Mouse (Mus musculus): ENCODE measurements around the gene P2ry2.

P2ry2 gene

GRCm38 (mm10) chr7:101027623-101028443 is 15.2 kb upstream of the P2ry2 start:
- DNase-seq (ENCODE audit: low read depth): peak; percentile 98

DNA sequence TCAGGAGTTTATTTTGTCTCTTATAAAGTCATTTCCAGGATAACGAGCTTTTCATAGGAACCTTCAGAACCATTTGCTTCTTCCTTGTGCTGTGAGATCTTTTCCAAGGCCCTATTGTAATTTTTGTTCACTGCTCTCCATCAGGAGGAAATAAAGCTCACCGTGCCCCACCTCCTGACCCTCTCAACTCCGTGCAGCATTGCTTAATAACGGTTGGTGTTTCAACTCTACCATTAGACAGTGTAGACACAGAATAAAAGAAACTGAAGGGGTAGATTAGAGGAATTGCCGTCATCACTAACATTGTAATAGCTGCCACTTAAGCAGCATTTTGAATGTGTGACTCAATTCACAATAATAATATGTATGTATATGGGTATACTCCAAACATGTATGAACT is 14.2 kb upstream of the P2ry2 start:
- peak; percentile 62 for DNase-seq (ENCODE audit: low read depth)

GRCm38 (mm10) chr7:101017492-101017891 is 4.8 kb upstream of the P2ry2 start:
- no peak for DNase-seq (ENCODE audit: low read depth)

DNA sequence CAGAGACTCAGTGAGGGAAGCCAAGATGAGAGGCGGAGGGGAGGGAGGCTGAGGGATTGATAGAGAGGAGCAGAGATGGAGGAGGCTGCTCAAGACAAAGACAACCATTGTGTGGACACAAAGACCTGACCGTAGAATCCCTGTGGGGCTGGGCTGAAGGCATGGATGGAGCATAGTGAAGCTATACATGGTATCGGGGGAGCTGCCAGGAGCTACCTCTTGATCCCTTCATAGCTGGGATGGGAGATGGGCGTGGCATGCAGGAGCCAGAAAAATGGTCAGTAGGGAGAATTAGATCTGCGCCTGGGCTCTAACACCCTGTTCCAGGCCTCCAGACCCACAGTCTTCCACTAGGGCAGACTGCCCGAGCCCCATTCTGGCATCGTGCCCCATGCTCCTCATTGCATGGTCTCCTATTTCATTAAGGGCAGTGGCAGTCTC is 4.4 kb upstream of the P2ry2 start:
- DNase-seq (ENCODE audit: low read depth): no peak

DNA sequence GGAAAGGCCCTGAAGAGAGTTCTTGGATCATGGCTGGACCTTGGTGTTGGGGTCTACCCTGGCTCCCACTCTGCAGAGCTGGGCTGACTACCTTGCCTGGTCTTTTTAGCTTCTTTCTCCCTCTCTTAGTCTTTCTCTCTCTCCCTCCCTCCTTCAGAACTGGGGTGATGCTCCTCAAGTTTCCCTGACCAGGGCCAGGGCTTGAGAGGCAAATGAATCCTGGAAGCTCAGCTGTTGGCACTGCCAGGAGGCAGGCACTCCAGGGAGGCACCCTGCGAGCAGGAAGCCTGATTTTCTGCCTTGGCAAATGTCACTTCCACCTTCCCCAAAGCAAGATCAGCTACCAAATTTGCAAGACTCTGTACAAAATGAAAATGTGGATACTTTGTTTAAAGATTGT is 2.3 kb upstream of the P2ry2 start:
- DNase-seq (ENCODE audit: low read depth): no peak

DNA sequence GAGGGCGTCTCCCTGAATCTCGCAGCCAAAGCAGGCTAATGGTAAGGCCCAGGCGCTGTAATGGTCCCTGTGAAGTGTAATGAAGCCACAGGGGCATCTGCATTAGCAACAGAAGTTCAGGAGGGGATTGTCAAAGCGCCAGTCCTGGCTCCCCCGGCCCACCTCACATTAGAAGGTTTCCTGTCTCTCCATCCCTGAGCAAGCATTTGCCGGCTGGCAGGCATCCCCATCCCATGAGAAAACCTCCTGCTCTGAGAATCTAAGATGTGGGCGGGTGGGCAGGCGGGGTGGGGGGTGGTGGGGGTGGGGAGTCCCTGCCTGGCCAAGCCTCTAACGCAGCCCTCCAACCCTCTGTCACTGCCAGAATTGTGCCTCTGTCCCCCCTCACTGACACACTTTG is 1.4 kb upstream of the P2ry2 start:
- DNase-seq (ENCODE audit: low read depth): no peak

DNA sequence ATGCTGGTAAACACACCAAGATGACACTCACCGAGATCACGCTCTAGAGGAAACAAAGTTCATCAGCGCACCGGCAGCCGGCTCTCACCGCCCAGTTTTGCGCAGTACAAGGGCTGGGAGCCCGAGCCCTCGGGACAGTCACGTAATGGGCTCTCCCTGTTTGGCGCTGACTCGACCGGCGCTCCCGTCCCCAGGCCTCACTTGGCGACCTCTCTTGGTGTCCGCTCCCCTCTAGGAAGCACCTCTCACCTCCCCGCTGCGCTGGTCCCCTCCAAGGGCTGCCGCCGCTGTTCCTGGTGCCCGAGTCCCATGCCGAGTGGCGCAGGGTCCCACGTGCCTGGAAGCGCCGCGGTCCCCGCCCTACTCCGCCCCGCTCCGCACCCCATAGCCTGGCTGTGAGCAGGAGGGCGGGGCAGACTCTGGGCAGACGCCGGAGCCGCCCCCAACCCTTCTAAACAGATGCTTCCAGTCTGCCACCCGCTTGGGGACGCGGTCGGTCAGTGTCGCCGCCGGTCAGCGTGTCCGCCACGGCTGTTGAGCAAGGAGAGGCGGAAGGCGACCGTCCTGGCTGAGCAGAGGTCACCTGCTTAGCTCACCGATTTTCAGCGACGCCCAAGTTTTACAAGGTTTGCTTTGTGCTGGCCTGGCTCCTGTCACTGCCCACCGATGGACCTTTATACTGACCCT is 842 bp downstream of the P2ry2 start:
- DNase-seq (ENCODE audit: low read depth): peak; percentile 82

DNA sequence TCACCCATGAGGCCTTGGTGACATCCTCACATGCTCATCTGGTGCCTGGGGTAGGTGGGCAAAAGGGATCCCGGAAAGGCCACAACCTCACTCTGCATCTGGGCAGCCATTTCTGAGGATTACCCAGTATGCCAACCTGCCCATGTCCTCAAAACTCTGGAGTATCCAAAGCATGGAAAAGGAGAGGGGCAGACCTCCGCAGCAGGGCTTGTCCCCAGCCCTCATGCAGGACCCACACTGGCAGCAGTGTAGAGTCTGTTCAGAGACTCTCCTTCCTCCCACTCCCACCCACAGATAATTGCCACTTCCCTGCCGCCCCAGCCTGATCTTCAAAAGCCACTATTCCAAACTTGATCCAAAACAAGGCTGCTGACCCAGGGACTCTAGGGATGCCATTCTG is 1.9 kb downstream of the P2ry2 start:
- no peak for DNase-seq (ENCODE audit: low read depth)

DNA sequence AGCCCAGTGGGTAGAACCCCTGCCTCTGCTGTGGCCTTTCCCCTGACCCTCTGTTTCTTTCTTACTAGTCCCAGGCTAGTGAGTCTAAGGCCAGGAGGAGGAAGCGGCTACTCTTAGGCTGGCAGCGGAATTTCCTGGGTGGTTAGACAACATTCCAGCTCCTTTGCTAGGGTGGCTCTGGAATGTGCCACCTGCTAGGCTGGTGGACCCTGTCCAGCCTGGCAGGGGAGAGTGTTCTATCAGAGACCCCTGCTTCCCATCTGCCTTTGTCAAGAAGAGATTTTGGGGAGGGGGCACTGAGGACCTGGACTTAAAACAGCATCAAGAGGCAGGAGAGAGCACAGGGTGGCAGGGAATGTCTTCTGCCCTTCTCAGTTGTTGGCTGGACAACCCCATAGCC is 6.5 kb downstream of the P2ry2 start:
- DNase-seq (ENCODE audit: low read depth): no peak

DNA sequence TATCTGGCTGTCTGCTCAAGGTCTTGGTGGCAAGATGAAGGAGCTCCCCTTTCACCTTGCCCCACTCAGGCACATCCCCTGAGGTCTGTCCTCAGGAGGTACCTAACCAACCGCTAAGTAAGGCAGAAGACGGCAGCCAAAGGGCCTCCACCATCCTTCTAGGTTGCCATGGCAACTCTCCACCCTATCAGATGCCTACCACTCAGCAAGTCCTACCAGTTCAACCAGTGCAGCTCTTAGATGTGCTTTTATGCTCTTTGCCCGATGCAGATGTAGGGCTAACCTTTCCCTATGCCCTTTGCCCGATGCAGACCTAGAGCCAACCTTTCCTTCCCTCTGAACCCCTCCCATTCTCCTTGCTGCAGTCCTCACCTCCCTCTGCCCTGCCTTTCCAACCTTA is 7.5 kb downstream of the P2ry2 start:
- DNase-seq (ENCODE audit: low read depth): no peak

DNA sequence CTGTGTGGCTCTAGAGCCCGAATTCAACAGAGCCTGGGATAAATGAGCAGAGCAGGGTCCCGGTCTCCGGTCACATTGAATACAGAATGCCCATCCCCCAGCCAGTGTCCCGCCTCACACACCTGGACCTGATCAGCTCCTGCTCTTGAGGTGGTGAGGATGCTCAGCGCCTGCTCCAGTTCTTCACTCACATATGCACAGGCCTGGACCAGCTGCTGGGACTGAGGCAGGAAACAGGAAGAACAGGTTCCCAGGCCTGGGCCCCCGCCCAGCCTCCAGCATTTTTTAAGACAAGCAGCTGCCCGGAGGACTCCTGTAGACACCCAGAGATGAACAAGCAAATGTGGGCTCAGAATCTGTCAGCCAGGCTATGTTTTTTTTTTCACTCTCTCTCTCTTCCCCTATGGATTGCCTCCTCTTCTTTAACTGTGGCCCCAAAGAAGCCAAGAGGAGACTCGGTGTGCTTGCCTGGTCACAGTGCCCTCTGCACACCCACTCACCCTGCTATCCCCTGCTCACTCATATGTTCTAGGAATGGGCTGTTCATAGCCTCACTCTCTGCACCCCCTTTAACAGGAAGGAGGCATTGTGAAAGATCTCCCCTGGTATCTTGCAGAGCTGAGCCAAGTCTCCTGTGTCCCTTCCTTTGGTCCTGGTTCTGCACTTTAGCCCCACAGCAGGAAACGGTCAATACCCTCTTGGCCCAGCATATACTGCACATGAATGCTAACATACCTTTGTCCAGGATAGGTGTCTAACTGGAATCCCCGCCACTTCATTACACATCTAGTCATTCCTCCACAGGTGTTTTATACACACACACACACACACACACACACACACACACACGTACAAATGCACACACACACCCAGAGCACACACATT is 9.0 kb downstream of the P2ry2 start:
- peak; percentile 52 for DNase-seq (ENCODE audit: low read depth)

GRCm38 (mm10) chr7:101002274-101002673 is 10.4 kb downstream of the P2ry2 start:
- no peak for DNase-seq (ENCODE audit: low read depth)

DNA sequence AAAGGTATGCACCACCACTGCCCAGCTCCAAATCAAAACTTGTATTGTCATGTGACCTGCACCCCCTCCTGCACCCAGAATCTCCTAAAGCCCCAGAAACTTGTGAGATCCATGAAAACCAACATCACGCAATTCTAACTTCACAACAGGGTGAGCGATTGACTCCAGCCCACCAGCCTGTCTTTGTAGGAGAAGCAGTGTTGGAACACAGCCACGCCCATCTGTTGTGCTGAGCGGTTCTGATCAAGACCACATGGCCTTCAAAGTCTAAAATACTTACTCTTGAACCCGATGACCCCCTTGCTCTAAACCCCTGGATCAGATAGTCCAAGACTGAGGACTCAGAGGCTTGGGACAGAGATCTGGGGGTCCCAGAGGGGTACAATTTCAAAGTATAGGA is 13.0 kb downstream of the P2ry2 start:
- no peak for DNase-seq (ENCODE audit: low read depth)

- DNase-seq (ENCODE audit: low read depth): no peak
These were observed 14.1 kb downstream of the P2ry2 start for GRCm38 (mm10) chr7:100998578-100998960.

DNA sequence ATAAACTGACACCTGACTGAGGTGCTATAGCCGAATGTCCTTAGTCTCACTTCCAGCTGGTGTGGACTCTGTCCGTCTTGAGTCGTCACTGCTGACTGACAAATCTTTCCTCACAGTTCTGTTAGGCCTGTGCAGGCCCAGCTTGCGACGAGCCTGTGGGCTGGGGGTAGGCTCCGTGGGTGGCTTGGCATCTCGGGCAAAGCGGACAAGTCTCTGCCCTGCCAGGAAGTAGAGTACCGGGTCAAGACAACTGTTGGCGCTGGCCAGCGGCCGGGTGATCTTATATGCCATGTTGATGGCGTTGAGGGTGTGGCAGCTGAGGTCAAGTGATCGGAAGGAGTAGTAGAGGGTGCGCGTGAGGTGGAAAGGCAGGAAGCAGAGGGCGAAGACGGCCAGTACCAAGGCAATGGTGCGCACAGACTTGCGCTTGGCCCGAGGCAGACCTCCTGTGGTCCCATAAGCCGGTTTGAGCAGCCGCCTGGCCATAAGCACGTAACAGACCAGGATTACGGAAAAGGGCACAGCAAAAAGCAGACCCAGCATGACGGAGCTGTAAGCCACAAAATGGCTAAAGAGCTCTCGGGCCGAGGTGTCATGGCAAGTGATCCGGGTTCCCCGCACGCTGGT is 14.6 kb downstream of the P2ry2 start:
- no peak for DNase-seq (ENCODE audit: low read depth)

- DNase-seq (ENCODE audit: low read depth): no peak
These were observed 15.5 kb downstream of the P2ry2 start for GRCm38 (mm10) chr7:100997215-100997614.

- DNase-seq (ENCODE audit: low read depth): no peak
These were observed 16.7 kb downstream of the P2ry2 start for GRCm38 (mm10) chr7:100995951-100996350.

DNA sequence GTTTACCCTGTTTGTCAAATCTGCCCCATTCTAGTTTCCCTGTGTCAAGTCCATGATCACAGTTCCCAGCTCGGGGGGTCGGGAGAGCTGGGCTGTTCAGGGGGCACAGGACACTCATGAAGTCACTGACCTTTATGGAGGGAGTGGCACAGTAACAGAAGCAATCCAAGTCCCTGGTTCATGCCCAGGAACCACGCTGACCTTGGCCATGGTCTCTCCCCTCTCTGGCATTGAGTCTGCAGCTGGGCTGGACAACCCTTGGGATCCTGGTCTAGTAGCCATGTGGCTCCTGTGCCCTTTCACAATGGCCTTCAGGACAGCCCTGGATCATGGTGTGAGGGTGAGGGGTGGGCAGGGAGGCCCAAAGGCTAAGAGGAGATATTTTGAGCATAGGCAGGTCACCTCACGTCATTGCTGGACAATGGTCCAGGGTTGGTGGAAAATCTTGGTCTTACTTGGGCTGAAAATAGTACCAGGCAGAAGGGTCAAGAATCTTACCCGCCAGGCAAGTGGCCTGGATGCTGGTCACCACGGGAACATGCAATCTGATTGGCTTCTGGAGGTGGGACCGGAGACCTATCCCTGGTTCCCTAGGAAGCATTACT is 17.3 kb downstream of the P2ry2 start:
- no peak for DNase-seq (ENCODE audit: low read depth)

GRCm38 (mm10) chr7:100993166-100993565 is 19.5 kb downstream of the P2ry2 start:
- DNase-seq (ENCODE audit: low read depth): no peak

- DNase-seq (ENCODE audit: low read depth): peak; percentile 88
These were observed 20.7 kb downstream of the P2ry2 start for GRCm38 (mm10) chr7:100991972-100992371.

DNA sequence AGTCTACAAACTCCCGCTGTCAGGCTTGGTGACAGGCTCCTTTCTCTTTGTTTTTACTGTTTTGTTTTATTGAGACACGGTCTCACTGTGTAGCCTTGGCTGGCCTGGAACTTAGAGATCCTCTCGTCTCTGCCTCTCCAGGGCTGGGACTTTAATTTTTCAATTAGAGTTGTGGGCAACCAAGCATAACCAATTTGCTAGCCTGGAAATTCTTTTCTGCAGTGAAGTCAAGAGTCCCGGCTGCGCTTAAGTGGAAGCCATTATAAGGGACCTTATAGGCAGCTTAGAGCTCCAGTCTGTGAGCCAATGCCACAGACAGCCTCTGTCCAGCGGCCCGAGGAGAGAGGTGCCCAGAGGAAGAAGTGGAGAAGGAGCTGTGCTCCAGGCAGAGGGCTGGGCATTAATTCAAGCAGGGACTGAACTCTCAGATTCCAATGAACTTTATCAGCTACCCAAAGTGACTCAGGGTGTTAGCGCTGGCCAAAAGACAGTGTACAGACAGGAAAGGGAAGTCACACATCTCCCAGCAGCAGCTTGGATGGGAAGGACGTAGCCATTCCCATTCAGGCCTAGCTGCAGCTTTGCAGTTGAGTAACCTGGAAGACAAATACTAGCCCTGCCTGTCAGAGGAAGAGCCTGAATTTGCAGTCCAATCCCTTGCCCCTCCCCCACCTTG is 21.9 kb downstream of the P2ry2 start:
- DNase-seq (ENCODE audit: low read depth): peak; percentile 72
